Mouse (Mus musculus) right cerebral cortex, postnatal 4 days (tissue): ENCODE data around the gene Prkce.

ENCODE experiments used
- DNase-seq: peaks from one replicate; pipeline ENCODE4 v3.0.0-alpha.2; 2022

Prkce gene

GRCm38 (mm10) chr17:86263985-86264649 lies 96.5 kb downstream of the Prkce start:
- DNase-seq = no peak

- DNase-seq = peak; percentile 71
Observed at GRCm38 (mm10) chr17:86266051-86266450, 98.5 kb downstream of the Prkce start.

GRCm38 (mm10) chr17:86267126-86267760 lies 99.7 kb downstream of the Prkce start:
- DNase-seq = no peak

GRCm38 (mm10) chr17:86269639-86270038 lies 102.1 kb downstream of the Prkce start:
- no peak for DNase-seq

GRCm38 (mm10) chr17:86270523-86270922 lies 102.9 kb downstream of the Prkce start:
- no peak for DNase-seq

- DNase-seq = no peak
Observed at GRCm38 (mm10) chr17:86271277-86271676, 103.7 kb downstream of the Prkce start.

GRCm38 (mm10) chr17:86272961-86273360 lies 105.4 kb downstream of the Prkce start:
- no peak for DNase-seq

GRCm38 (mm10) chr17:86273566-86274349 lies 106.2 kb downstream of the Prkce start:
- no peak for DNase-seq

GRCm38 (mm10) chr17:86274350-86274744 lies 106.8 kb downstream of the Prkce start:
- DNase-seq = no peak

GRCm38 (mm10) chr17:86276381-86276780 lies 108.8 kb downstream of the Prkce start:
- DNase-seq = no peak

- DNase-seq = no peak
Observed at GRCm38 (mm10) chr17:86277032-86277798, 109.6 kb downstream of the Prkce start.

- DNase-seq = no peak
Observed at GRCm38 (mm10) chr17:86277999-86278526, 110.5 kb downstream of the Prkce start.

- no peak for DNase-seq
Observed at GRCm38 (mm10) chr17:86279751-86280150, 112.2 kb downstream of the Prkce start.

GRCm38 (mm10) chr17:86283741-86284140 lies 116.2 kb downstream of the Prkce start:
- DNase-seq = no peak

- no peak for DNase-seq
Observed at GRCm38 (mm10) chr17:86285058-86285457, 117.5 kb downstream of the Prkce start.

GRCm38 (mm10) chr17:86286747-86287271 lies 119.2 kb downstream of the Prkce start:
- DNase-seq = no peak

GRCm38 (mm10) chr17:86292711-86293110 lies 125.1 kb downstream of the Prkce start:
- DNase-seq = no peak

GRCm38 (mm10) chr17:86293247-86293744 lies 125.7 kb downstream of the Prkce start:
- DNase-seq = no peak

- DNase-seq = no peak
Observed at GRCm38 (mm10) chr17:86299576-86299975, 132.0 kb downstream of the Prkce start.

- peak; percentile 43 for DNase-seq
Observed at GRCm38 (mm10) chr17:86300774-86301595, 133.4 kb downstream of the Prkce start.

- peak; percentile 51 for DNase-seq
Observed at GRCm38 (mm10) chr17:86302266-86302665, 134.7 kb downstream of the Prkce start.
